Mouse (Mus musculus): Measurements from ENCODE around the gene Smarce1. TPM values are rescaled to one million over a fixed set of nuclear protein-coding genes. Genes with fewer than 3 reads are reported as not detected.

Smarce1 gene
- polyA plus RNA-seq, 1 experiment from 2014 or later, result 186 TPM

GRCm38 (mm10) chr11:99161648-99162047 is 69.2 kb downstream of the Smarce1 start:
- no peaks in the 10 kb centered on the region for H3K4me1 ChIP-seq (replicated peaks)
- no peak overlapping the region for H3K4me3 ChIP-seq (replicated peaks)
- H3K9ac ChIP-seq, result no peak overlapping the region
- no peak for ATAC-seq
- H3K4me2 ChIP-seq (replicated peaks), result no peak overlapping the region
- no peaks in the 10 kb centered on the region for H3K27me3 ChIP-seq (replicated peaks)
- H3K36me3 ChIP-seq, result no peaks in the 10 kb centered on the region
- H3K27ac ChIP-seq, result no peak overlapping the region
- 43% methylated on average over 5 of the region's 5 CpGs for WGBS
- no peaks in the 10 kb centered on the region for H3K9me3 ChIP-seq

- 85% methylated on average over 6 of the region's 6 CpGs for WGBS
These were observed 70.6 kb downstream of the Smarce1 start for GRCm38 (mm10) chr11:99160228-99160627.

More at GRCm38 (mm10) chr11:99160228-99160627, 70.6 kb downstream of the Smarce1 start:
- Histone ChIP-seq H3K27me3 (replicated peaks) (no peaks in the 10 kb centered on the region), H3K36me3 (no peaks in the 10 kb centered on the region), H3K9ac (no peak overlapping the region), H3K4me2 (replicated peaks) (no peak overlapping the region), H3K27ac (no peak overlapping the region), H3K4me1 (replicated peaks) (no peaks in the 10 kb centered on the region), H3K9me3 (no peaks in the 10 kb centered on the region), H3K4me3 (replicated peaks) (no peak overlapping the region)
- ATAC-seq, result no peak

Other genes with a start within 250 kb of the Smarce1 start
- gene Gjd3, start 248.0 kb downstream of the Smarce1 start, polyA plus RNA-seq (2015; fragmentation: Nextera tagmentation; extraction: Ambion mirVana), result 0.20 and 0.35 TPM in 2 replicates
- 183 and 194 TPM in 2 replicates for gene Top2a, start 206.8 kb downstream of the Smarce1 start, polyA plus RNA-seq (2015; fragmentation: Nextera tagmentation; extraction: Ambion mirVana)
- gene Igfbp4, start 189.8 kb downstream of the Smarce1 start, polyA plus RNA-seq (2015; fragmentation: Nextera tagmentation; extraction: Ambion mirVana), result 426 and 441 TPM in 2 replicates
- 0.58 and 0.93 TPM in 2 replicates for gene Tns4, start 141.7 kb downstream of the Smarce1 start, polyA plus RNA-seq (2015; fragmentation: Nextera tagmentation; extraction: Ambion mirVana)
- gene Ccr7, start 75.9 kb downstream of the Smarce1 start, polyA plus RNA-seq (2015; fragmentation: Nextera tagmentation; extraction: Ambion mirVana), result 0.43 and 0.87 TPM in 2 replicates
- 0.25 and 0.49 TPM in 2 replicates for gene Krt222, start 13.1 kb upstream of the Smarce1 start, polyA plus RNA-seq (2015; fragmentation: Nextera tagmentation; extraction: Ambion mirVana)
- gene Krt24, start 54.2 kb upstream of the Smarce1 start, polyA plus RNA-seq (2015; fragmentation: Nextera tagmentation; extraction: Ambion mirVana), result 0.11 and 0.15 TPM in 2 replicates
- not detected in 2 replicates for gene Krt25, start 91.9 kb upstream of the Smarce1 start, polyA plus RNA-seq (2015; fragmentation: Nextera tagmentation; extraction: Ambion mirVana)
- 0.11 TPM in 1 of 2 replicates, not detected in the other for gene Krt26, start 106.9 kb upstream of the Smarce1 start, polyA plus RNA-seq (2015; fragmentation: Nextera tagmentation; extraction: Ambion mirVana)
- gene Krt27, start 120.1 kb upstream of the Smarce1 start, polyA plus RNA-seq (2015; fragmentation: Nextera tagmentation; extraction: Ambion mirVana), result not detected in 2 replicates
- 0.09 TPM in 1 of 2 replicates, not detected in the other for gene Krt28, start 143.9 kb upstream of the Smarce1 start, polyA plus RNA-seq (2015; fragmentation: Nextera tagmentation; extraction: Ambion mirVana)
- 18.3 and 21.2 TPM in 2 replicates for gene Krt10, start 158.3 kb upstream of the Smarce1 start, polyA plus RNA-seq (2015; fragmentation: Nextera tagmentation; extraction: Ambion mirVana)
- gene Krt12, start 191.2 kb upstream of the Smarce1 start, polyA plus RNA-seq (2015; fragmentation: Nextera tagmentation; extraction: Ambion mirVana), result not detected in 2 replicates
- 64.3 and 72.9 TPM in 2 replicates for gene Krt20, start 207.1 kb upstream of the Smarce1 start, polyA plus RNA-seq (2015; fragmentation: Nextera tagmentation; extraction: Ambion mirVana)

Measured in intestine, embryonic 15.5 days (tissue).